ENCODE assay signal across 9 mouse cellular contexts in the genomic region with DNA sequence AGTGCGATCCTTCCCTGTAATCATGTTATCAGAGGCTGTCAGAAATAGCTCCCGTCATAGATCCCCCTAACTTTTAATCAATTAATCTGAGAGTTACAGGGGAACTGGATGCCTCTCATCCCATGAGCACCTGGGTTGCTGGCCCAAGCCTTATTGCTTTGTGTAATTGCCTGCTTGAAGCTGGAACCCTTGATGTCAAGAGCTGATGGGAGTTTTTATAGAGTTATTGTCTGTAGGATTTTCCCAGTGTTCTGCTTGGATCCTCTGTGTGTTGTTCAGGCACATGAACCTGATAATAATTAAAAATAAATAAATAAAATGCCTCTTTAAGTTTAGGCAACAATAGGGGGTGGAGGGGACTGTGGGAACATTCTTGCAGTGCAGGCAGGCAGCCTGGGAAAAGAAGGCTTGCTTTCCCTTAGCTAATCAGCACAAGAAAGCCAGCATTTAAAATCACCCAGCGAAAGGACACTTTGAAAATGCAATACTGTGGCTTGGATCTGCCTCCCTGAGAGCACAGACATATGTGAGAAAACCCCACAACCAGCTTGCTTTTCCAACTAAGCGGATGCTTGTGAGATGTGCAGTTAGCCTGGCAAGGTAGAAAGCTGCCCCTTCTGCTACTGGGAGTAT. TPM values are rescaled to one million over a fixed set of nuclear protein-coding genes. Genes with fewer than 3 reads are reported as not detected.
A peak's percentile ranks its signal among the peaks of the same experiment; 100 is the strongest.
DNase-seq lines count a peak whose midpoint lies in the region; ATAC-seq and TF ChIP-seq lines count a peak whose summit lies in the region.
"Had no signal": no experiment of that assay in that cellular context is flagged by ENCODE, and none has a peak within 500 bp of the region (broad histone marks: within the 10 kb centered on the region; RNA-seq: fewer than 3 reads in every experiment).

No protein-coding gene starts in this region.

- H3K27ac ChIP-seq in heart, embryonic 12.5 days (ENCODE audit: poor library complexity, severe bottlenecking): peak overlapping the region; percentile 59; the same call in 1 of the 2 replicates
- H3K27ac ChIP-seq in heart, adult 2 months: no peak overlapping the region; the same call in 1 of the 2 replicates
- H3K27ac ChIP-seq in forebrain, embryonic 13.5 days: peak overlapping the region; percentile 84
- H3K27ac ChIP-seq in macrophage: peak overlapping the region; percentile 50; the same call in 1 of the 2 replicates

- 50% methylated on average over 4 of the region's 4 CpGs for WGBS in heart, embryonic 12.5 days
- WGBS in heart, adult 2 months: 66% methylated on average over 4 of the region's 4 CpGs
- 2% methylated on average over 4 of the region's 4 CpGs for WGBS in forebrain, embryonic 13.5 days
- WGBS in macrophage (ENCODE audit: missing documents): 95% methylated on average over 4 of the region's 4 CpGs

- TF ChIP-seq EP300 in heart, adult 2 months (IDR thresholded peaks at IDR 0.05; ENCODE audit: insufficient read depth, low read depth, low read length): no peak

- no peak for TF ChIP-seq CTCF in heart, adult 2 months (IDR thresholded peaks at IDR 0.05)

- H3K9me3 ChIP-seq in heart, embryonic 12.5 days (replicated peaks): no peaks in the 10 kb centered on the region
- H3K9me3 ChIP-seq in forebrain, embryonic 13.5 days (replicated peaks): no peaks in the 10 kb centered on the region

- ATAC-seq in heart, embryonic 12.5 days (ENCODE audit: insufficient number of reproducible peaks, low FRiP score): no peak
- ATAC-seq in forebrain, embryonic 13.5 days: peak; percentile 63
- ATAC-seq in megakaryocyte-erythroid progenitor cell, adult 5-6 weeks (replicated peaks; ENCODE audit: low FRiP score, low TSS enrichment, poor library complexity, severe bottlenecking): no peak
- ATAC-seq: activated CD4-positive, CD25-positive, alpha-beta regulatory T cell, adult 4 months had no signal

- no peaks in the 10 kb centered on the region for H3K79me2 ChIP-seq in heart, adult 2 months (replicated peaks; ENCODE audit: control insufficient read depth, insufficient read depth, low read length)
- H3K79me2 ChIP-seq in macrophage (ENCODE audit: inconsistent target): peaks cover 76% of the 10 kb centered on the region

- no peak for TF ChIP-seq POLR2A in heart, adult 2 months (IDR thresholded peaks at IDR 0.05; ENCODE audit: insufficient read depth, low read depth, low read length)

- H3K4me2 ChIP-seq in heart, embryonic 12.5 days: 0 out of 2 replicates have a peak overlapping the region, but pooled peaks have one; percentile 15
- peak overlapping the region; percentile 41 for H3K4me2 ChIP-seq in forebrain, embryonic 13.5 days

- intact Hi-C loops in heart, adult 2 months (cut with DNase I): no loop called here

- no peak overlapping the region for H3K9ac ChIP-seq in heart, embryonic 12.5 days
- H3K9ac ChIP-seq in heart, adult 2 months (ENCODE audit: low read depth, low read length): no peak overlapping the region
- no peak overlapping the region for H3K9ac ChIP-seq in forebrain, embryonic 13.5 days

- H3K36me3 ChIP-seq in heart, embryonic 12.5 days: no peaks in the 10 kb centered on the region
- no peaks in the 10 kb centered on the region for H3K36me3 ChIP-seq in heart, adult 2 months (ENCODE audit: control insufficient read depth, insufficient read depth, low read length)
- no peaks in the 10 kb centered on the region for H3K36me3 ChIP-seq in forebrain, embryonic 13.5 days (ENCODE audit: poor library complexity, severe bottlenecking)
- no peaks in the 10 kb centered on the region for H3K36me3 ChIP-seq in macrophage (ENCODE audit: inconsistent target)

- H3K27me3 ChIP-seq in heart, embryonic 12.5 days (replicated peaks): no peaks in the 10 kb centered on the region
- H3K27me3 ChIP-seq in heart, adult 2 months (ENCODE audit: control insufficient read depth, insufficient read depth, low read length): no peaks in the 10 kb centered on the region
- H3K27me3 ChIP-seq in forebrain, embryonic 13.5 days: no peaks in the 10 kb centered on the region

- no peak overlapping the region for H3K4me3 ChIP-seq in heart, embryonic 12.5 days
- no peak overlapping the region for H3K4me3 ChIP-seq in heart, adult 2 months
- H3K4me3 ChIP-seq in forebrain, embryonic 13.5 days: no peak overlapping the region
- H3K4me3 ChIP-seq in macrophage (ENCODE audit: inconsistent target): no peak overlapping the region

- DNase-seq in heart, adult 2 months: no peak
- peak; percentile 48 for DNase-seq in ES-CJ7 (ENCODE audit: low read depth, low spot score)
- no peak for DNase-seq in layer of hippocampus, postnatal 14 days (ENCODE audit: low spot score in 2 of 2)
- no peak for DNase-seq in retina, postnatal 1 day

- H3K4me1 ChIP-seq in heart, embryonic 12.5 days (replicated peaks): peaks cover 84% of the 10 kb centered on the region
- peaks cover 22% of the 10 kb centered on the region for H3K4me1 ChIP-seq in heart, adult 2 months (ENCODE audit: control insufficient read depth, insufficient read depth, low read length)
- H3K4me1 ChIP-seq in forebrain, embryonic 13.5 days: peaks cover 84% of the 10 kb centered on the region

RNA-seq across cellular contexts. Expression of gene Sept11, which starts 33.8 kb away (rescaled TPM):
- polyA plus RNA-seq in heart, embryonic 12.5 days (2016; fragmentation: Nextera tagmentation; extraction: Ambion mirVana): 115 and 123 TPM in 2 replicates
- 10 to 100 TPM; 25.7 to 34.0 TPM for total RNA-seq in heart, adult 2 months (2021)
- polyA plus RNA-seq in heart, adult 2 months (2012; rRNA removed): 15.6 and 25.8 TPM in 2 replicates
- polyA plus RNA-seq in forebrain, embryonic 13.5 days (2015; fragmentation: Nextera tagmentation; extraction: Ambion mirVana): 201 and 207 TPM in 2 replicates
- 100 to 1,000 TPM in 10 of 26 experiments, 10 to 100 TPM in 16; 32.5 to 702 (median 72.5) TPM for total RNA-seq in macrophage (2018; cell fraction: chromatin; rRNA removed)
- 100 to 1,000 TPM in 1 of 26 experiments, 10 to 100 TPM in 25; 16.7 to 123 (median 31.1) TPM for total RNA-seq in macrophage (2018; cell fraction: cytosol; rRNA removed)
- total RNA-seq in macrophage (2018; cell fraction: nucleus; rRNA removed): 100 to 1,000 TPM in 8 of 26 experiments, 10 to 100 TPM in 18; 30.8 to 594 (median 77.0) TPM
- polyA plus RNA-seq in macrophage (2018): 17.4 to 33.9 TPM (median 33.0 TPM) in 3 replicates
- total RNA-seq in layer of hippocampus, postnatal 14 days (2021): 100 to 1,000 TPM; 116 to 118 TPM
- total RNA-seq in megakaryocyte-erythroid progenitor cell, adult 5-6 weeks (2014; fragmentation: Nextera tagmentation): 44.5 and 60.0 TPM in 2 replicates
- 37.3 and 38.7 TPM in 2 replicates for total RNA-seq in megakaryocyte-erythroid progenitor cell, adult 5-6 weeks (2017)
